Mouse (Mus musculus): ENCODE results near the gene Cant1.

Cant1 gene

DNA sequence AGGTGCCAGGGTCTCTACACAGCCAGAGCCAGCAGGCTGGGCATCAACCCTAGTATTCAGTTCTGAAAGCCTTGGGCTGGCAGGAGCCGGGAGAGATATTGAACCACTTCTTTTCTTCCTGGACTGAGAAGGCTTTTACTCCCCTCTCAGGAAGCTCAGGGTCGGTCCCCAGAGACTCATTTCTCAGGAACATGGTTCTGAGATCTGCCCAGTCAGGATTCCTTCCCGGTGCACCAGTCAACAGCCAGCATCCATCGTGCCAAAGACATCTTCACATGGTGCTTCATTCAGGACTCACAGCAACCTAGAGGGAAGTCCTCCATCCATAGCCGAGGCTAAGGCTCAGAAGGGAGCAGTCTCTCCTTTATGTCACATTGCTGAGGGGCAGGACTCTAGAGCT lies 44.4 kb downstream of the Cant1 start:
- in situ Hi-C loops (cut with MseI, MboI), result no loop called here

DNA sequence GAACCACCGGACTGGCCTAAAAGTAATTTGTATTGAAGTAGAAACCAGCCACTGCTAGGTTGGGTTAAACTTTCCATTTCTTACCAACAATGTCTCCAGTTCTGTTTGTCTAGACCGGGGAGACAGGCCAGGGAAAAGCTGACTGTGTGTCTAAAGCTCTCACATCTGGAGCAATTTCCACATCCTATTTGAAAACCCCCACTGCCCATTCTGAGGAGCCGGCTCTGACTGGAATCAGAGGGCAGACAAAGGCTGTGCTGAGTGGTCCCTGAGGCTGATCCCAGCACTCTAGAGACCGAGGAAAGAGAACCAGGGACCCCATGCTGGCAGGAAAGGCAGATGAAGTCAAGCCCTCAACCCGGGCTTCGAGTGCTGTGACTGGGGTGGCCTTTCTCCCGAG lies 46.2 kb downstream of the Cant1 start:
- in situ Hi-C loops (cut with MseI, MboI), result no loop called here

DNA sequence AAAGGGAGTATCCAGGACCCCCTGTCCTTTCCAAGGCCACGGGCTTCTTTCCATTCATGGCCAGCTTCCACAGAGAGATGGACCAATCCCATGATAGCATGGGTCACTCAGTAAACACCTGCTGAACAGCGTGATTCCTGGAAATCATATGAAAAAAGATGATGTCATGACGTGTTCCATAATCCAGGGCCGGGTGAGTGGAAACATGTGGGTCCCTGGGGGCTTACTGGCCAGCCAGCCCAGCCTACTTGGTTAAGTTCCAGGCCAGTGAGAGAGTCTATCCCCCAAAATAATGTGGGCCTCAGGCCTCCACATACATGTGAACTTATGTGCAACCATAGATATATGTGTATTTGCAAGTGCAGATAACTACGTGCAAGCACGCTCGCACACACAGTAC lies 47.0 kb downstream of the Cant1 start:
- in situ Hi-C loops (cut with MseI, MboI), result no loop called here

DNA sequence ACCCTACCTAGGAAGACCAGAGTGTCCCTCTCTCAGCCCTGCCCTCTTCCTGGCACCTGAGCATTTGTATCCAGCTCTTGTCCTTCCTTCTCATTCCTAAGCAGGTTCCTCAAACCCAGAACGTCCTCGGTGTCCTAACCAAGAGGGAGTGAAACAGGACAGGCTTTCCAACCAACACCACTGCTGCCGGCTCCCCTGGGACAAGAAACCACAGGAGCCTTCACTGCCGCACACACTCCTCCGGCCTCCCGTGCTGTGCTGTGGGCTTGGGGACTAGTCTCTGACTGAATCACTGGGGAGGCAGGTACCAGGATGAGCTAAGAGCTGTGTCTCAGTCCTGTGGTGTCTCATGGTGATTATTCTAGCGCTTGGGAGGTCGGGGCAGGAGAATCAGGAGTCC lies 49.2 kb downstream of the Cant1 start:
- in situ Hi-C loops (cut with MseI, MboI), result no loop called here

DNA sequence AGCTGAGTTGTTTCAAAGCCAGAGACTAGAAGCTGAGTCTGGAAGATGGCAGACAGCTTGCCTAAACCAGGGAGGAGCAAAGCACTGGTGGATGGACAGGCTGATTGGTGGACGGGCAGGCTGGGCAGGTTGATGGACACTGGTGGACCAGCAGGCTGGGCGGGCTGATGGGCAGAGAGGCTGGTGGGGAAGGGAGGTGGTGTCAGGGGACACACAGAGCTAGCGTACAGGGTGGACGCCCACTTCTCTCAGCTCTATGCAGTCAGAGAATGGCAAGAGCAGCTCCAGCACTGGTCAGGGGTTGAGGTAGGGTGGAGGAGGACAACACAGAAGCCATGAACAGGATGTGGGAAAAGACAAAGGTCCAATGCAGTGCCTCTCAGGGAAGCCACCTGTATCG lies 49.6 kb downstream of the Cant1 start:
- in situ Hi-C loops (cut with MseI, MboI), result no loop called here

DNA sequence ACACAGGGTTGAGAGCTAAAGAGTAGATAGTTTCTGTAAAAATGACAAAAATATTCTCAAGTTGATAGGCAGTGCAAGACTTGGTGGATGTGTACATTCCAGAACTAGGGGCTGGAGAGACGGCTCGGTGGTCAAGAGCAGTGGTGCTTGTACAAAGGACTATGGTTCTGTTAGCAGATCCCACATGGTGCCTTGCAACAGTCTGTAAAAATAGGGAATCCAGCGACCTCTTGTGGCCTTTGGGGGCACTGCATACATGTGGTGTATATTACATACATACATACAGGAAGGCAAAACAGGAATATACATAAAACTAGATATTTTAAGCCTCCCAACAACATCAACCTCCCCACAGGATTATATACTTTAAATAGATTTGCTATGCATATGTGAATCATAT lies 50.6 kb downstream of the Cant1 start:
- in situ Hi-C loops (cut with MseI, MboI), result no loop called here

DNA sequence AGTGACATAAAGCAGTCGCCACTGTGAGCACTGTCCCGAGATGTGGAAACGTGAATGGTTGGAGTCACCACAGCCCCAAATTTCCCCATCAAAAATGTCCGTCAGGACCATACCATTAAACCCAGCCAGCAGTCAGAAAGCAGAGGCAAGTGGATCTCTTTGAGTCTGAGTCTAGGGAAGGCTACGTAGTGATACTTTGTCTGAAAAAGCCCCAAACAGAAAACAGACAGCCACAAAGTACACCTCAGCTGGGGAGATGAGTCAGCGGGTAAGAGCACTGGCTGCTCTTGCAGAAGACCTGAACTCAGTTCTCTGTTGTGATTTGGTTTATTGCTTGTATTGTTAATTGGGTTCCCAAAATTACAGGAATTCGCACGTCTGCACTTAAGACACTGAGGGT lies 52.3 kb downstream of the Cant1 start:
- in situ Hi-C loops (cut with MseI, MboI), result no loop called here

DNA sequence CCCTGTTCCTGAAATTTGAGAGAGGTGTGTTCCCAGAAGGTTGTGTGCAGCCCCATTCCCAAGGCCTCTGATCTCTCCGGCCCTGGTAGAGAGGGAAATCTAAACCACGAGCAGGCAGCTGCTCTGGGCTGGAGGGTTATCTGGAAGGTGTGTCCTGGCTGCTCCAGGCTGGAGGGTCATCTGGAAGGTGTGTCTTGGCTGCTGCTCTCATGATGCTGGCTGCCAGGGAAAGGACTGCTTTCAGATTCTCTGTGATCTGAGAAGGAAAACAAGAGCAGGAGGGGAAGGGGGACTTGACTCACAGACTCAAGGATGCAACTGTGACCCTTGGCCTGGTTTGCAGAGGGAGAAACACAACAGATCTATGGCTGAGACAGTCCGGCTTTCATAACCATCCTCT lies 52.8 kb downstream of the Cant1 start:
- in situ Hi-C loops (cut with MseI, MboI), result no loop called here

DNA sequence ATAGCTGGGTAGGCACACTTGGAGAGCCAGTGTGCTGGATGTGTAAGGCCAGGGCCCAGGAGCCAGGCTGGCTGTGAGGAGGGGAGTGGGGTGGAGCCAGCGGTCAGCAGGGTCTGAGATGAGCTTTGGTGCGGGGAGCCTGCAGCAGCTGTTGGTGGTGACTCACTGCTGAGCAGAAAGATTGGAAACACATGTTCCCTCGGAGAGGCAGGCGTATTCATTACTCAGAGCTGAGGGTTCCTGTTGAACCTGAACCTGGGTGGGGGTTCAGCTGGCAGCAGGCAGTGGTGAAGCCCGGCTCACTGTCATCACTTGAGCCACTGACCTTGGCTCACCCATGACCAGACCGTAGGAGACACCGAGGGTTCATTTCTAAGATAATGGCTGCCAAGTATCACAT lies 53.7 kb downstream of the Cant1 start:
- in situ Hi-C loops (cut with MseI, MboI), result no loop called here

DNA sequence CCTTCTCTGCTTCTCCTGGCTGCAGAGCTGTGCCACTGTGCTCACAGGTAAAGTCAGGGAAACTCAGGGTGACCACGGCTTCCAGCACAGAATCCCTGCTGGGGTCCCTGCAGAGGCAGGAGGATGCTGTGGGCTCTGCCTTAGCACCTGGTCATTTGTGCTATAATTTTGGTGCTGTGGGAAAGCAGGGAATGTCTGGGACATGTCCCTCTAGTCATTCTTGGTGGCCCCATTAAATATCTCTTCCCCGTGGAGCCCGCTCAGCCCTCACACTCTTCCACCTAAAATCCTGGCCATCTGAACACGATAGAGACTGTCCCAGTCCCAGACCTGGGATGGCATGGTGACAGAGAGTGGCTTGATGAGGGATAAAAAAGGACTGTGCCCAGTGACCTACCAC lies 54.9 kb downstream of the Cant1 start:
- in situ Hi-C loops (cut with MseI, MboI), result loop anchor here (5.0 kb wide), 2 partner anchors 42 to 52 kb away; no protein-coding TSS in a partner anchor

DNA sequence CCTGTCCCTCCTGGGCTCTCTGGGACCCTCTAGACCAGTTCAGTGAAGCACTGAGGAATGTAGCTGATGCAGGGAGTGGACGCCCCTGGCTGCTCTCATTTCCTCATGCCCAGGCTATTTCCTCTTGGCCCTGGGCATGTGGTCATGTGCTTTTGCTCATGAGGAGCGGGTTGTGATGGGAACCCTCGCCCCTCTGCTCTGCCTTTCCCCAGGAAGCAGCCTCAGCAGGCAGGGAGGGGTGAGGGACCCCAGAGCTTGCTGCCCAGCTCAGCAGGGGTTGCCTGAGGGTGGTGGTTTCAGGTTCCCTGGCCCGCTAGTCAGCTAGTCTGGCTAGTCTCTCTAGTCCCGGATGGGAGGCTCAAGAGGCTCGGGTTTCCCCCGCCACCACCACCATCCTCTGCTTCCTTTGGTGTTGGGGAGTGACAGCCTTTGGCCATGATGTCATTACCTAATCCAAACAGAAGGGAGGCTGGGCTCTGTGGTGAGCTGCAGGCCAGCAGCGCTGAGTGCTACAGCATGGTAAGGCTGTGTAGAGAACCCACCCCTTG lies 55.8 kb downstream of the Cant1 start:
- in situ Hi-C loops (cut with MseI, MboI), result loop anchor here (5.0 kb wide), 2 partner anchors 41 to 51 kb away; no protein-coding TSS in a partner anchor

DNA sequence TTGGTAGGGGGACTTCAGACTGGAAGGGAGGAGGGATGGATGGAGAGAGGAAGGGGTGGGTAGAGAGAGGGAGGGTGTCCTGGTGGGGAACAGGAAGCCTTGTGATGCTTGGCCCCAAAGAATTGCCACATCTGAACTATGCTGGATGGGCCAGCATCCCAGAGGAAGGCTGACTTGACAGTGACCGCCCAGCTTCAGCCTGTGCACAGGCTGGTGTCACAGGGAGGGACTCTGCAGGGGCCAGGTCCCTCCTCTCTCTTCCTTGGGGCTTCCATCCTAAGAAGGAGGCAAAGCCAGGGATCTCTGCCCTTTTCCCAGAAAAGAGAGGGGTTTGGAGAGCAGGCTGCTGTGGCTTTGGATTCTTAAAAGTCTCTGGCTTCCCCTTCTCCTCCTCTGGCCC lies 56.4 kb downstream of the Cant1 start:
- in situ Hi-C loops (cut with MseI, MboI), result loop anchor here (5.0 kb wide), 2 partner anchors 40 to 50 kb away; no protein-coding TSS in a partner anchor

DNA sequence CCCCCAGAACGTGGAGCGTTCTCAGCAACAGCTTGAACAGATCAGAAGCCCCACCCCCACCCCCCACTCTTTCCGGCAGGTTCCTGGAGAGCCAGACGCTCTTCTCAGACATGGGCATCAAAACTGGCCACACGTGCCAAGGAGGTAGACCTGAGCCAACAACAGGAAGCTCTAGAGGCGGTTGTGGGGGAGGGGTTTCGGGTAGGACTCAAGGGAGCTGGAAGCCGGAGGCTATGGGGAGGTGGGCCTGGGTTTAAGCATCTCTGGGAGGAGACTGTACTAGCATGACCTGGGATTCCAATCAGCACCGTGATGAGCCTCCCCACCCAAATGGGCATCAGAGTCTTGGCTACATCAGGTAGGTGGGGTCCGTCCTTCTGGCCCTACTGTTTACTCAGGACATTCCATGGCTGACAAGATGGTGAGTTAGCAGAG lies 58.0 kb downstream of the Cant1 start:
- in situ Hi-C loops (cut with MseI, MboI), result loop anchor here (5.0 kb wide), 2 partner anchors 39 to 49 kb away; no protein-coding TSS in a partner anchor

DNA sequence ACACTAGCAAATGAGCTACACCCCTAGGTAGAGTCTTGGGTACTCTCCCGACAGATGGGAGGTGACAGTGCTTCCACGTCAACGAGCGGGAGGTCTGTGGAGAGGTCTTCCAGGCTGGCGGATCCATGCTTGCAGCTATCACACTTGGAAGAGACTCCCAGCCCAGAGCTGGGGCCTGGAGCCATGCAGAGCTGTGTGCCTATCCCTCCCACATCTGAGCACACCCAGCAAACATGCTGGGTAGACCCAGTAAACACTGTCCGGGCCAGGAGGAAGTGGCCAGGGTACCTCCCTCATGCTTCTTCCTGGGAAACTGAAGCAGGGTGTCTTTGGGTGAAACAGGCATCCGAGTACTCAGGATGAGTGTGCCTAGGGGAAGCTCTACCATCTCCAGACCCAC lies 58.4 kb downstream of the Cant1 start:
- in situ Hi-C loops (cut with MseI, MboI), result loop anchor here (5.0 kb wide), 2 partner anchors 38 to 48 kb away; no protein-coding TSS in a partner anchor

Measured in mouse trophoblast stem cell (cell line).